Mouse (Mus musculus) neural tube, embryonic 12.5 days (tissue): ENCODE measurements around the gene C130050O18Rik. TPM values are rescaled to one million over a fixed set of nuclear protein-coding genes. Genes with fewer than 3 reads are reported as not detected.

Source experiments
- ATAC-seq: fragments of 200-750 bp; cut with Nextera tagmentation; 2 replicates; pipeline ENCODE4 v1.8.0; 2017; ENCODE audit warnings: low read depth, mild to moderate bottlenecking, moderate TSS enrichment, moderate library complexity; ENCODE audit not compliant: low FRiP score
- H3K27ac ChIP-seq: fragments of 300-500 bp; sonication (generic); 2 replicates; pipeline ENCODE4 v1.5.1; 2016
- H3K27me3 ChIP-seq: fragments of 300-500 bp; sonication (generic); replicated peaks from 2 replicates; pipeline ENCODE4 v1.6.1; 2016; ENCODE audit warnings: mild to moderate bottlenecking
- H3K36me3 ChIP-seq: fragments of 300-500 bp; sonication (generic); 2 replicates; pipeline ENCODE4 v1.6.1; 2016; ENCODE audit warnings: mild to moderate bottlenecking
- H3K4me1 ChIP-seq: fragments of 300-500 bp; sonication (generic); 2 replicates; pipeline ENCODE4 v1.6.1; 2016
- H3K4me2 ChIP-seq: fragments of 300-500 bp; sonication (generic); replicated peaks from 2 replicates; pipeline ENCODE4 v1.6.1; 2016; ENCODE audit warnings: mild to moderate bottlenecking
- H3K4me3 ChIP-seq: fragments of 300-500 bp; sonication (generic); 2 replicates; pipeline ENCODE4 v1.5.1; 2016
- H3K9ac ChIP-seq: fragments of 300-500 bp; sonication (generic); 2 replicates; pipeline ENCODE4 v1.6.1; 2016; ENCODE audit warnings: mild to moderate bottlenecking
- H3K9me3 ChIP-seq: fragments of 300-500 bp; sonication (generic); 2 replicates; pipeline ENCODE4 v1.6.1; 2016; ENCODE audit warnings: mild to moderate bottlenecking
- WGBS: fragments of 180-500 bp; shearing (Covaris S2); methylation state at CpG from one replicate; pipeline ENCODE4 v1.1.7; 2016; 5-methylcytosine and 5-hydroxymethylcytosine counted together
- polyA plus RNA-seq: library from polyadenylated mRNA; unstranded; fragments of >200 nt; fragmentation: Nextera tagmentation; extraction: Ambion mirVana; gene quantifications from 2 replicates; pipeline ENCODE4 v1.2.1, GENCODE M21; 2016

Gene C130050O18Rik
- polyA plus RNA-seq, 1 experiment from 2014 or later, result 0.33 TPM

DNA sequence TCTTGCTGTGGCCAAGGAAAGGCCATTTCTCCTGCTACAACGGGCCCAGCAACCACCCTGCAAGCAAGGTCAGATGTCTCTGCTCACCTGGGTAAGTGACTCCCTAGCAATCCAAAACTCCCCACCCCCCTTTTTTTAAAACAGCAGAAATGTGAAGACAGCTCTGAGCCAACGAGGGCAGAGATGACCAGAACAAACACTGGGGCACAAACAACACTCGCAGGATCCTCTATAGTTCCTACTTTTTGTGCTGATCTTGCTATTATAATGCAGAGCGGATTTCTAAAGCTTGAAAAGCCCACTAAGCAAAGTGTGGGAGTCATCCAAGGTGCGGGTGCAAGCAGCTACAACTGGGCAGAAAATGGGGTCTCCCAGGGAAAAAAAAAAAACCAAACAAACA lies 34.0 kb upstream of the C130050O18Rik start:
- 67% methylated on average over 5 of the region's 5 CpGs for WGBS
- peaks cover 20% of the 10 kb centered on the region for H3K4me1 ChIP-seq
- H3K27me3 ChIP-seq, result no peaks in the 10 kb centered on the region
- no peak for ATAC-seq
- H3K9ac ChIP-seq, result peak overlapping the region; percentile 81; the same call in 1 of the 2 replicates
- no peak overlapping the region for H3K27ac ChIP-seq
- no peaks in the 10 kb centered on the region for H3K36me3 ChIP-seq
- H3K4me3 ChIP-seq, result no peak overlapping the region
- H3K9me3 ChIP-seq, result no peaks in the 10 kb centered on the region
- peak overlapping the region; percentile 68 for H3K4me2 ChIP-seq

DNA sequence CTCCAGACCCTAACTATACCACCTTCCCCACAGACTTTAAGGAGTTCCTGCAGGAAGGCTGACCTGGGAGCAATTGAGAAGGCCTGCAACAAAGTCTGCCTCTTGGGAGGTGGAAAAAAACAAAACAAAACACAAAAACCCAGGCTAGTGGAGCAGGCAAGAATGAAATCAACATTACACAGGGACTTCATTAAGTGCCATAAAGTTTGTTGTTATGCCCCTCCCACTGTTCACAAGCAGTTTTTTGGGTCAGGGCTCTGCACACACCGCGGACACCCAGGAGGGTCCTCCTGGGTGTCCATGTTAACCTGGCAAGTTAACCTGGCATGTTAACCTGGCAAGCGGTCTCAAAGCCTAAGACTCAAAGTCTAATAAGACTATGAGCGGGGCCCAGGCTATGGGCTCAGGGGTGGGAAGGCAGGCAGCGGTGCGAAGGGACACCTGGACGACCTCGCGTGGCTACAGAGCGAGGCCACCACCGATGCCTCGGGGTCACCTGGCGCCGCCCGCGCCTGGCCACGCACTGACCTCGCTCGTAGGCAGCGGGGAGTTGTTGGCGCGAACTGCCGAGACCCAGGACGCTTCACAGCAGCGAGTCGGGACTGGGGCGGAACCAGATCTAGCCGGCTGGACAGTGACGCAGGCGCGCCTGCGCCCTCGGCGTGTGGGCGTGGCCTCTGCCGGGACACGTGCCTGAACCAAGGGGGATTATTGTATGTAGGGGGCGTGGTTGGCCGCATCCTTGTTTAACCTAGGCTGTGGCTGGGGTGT lies 33.3 kb upstream of the C130050O18Rik start:
- 1% methylated on average over 39 of the region's 39 CpGs for WGBS
- no peak overlapping the region for H3K27ac ChIP-seq
- no peaks in the 10 kb centered on the region for H3K36me3 ChIP-seq
- H3K4me2 ChIP-seq, result peak overlapping the region; percentile 68
- no peaks in the 10 kb centered on the region for H3K27me3 ChIP-seq
- no peaks in the 10 kb centered on the region for H3K9me3 ChIP-seq
- peak; percentile 93 for ATAC-seq
- H3K4me3 ChIP-seq, result peak overlapping the region; percentile 52
- peak overlapping the region; percentile 81 for H3K9ac ChIP-seq
- peaks cover 20% of the 10 kb centered on the region for H3K4me1 ChIP-seq

DNA sequence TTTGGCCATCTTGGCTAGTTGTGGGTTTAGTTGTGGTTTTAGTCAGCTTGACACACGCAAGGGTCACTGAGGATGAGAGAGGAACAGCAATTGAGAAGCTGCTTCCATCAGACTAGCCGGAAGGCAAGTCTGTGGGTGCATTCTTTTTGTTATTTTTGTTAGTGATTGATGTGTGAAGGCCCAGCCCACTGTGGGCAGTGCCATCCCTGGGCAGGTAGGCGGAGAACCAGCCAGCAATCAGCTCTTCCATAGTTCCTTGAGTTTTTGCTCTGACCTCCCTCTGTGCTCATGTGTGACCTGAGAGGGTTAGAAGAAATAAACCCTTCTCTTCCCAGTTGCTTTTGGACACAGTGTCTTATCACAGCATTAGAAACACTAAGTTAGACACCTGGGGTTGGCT lies 32.0 kb upstream of the C130050O18Rik start:
- Histone ChIP-seq H3K4me2 (no peak overlapping the region), H3K27ac (no peak overlapping the region), H3K4me3 (no peak overlapping the region), H3K36me3 (no peaks in the 10 kb centered on the region), H3K27me3 (no peaks in the 10 kb centered on the region), H3K9me3 (no peaks in the 10 kb centered on the region), H3K9ac (no peak overlapping the region), H3K4me1 (peaks cover 25% of the 10 kb centered on the region)
- ATAC-seq, result no peak
- WGBS, result 83% methylated on average over 3 of the region's 3 CpGs

DNA sequence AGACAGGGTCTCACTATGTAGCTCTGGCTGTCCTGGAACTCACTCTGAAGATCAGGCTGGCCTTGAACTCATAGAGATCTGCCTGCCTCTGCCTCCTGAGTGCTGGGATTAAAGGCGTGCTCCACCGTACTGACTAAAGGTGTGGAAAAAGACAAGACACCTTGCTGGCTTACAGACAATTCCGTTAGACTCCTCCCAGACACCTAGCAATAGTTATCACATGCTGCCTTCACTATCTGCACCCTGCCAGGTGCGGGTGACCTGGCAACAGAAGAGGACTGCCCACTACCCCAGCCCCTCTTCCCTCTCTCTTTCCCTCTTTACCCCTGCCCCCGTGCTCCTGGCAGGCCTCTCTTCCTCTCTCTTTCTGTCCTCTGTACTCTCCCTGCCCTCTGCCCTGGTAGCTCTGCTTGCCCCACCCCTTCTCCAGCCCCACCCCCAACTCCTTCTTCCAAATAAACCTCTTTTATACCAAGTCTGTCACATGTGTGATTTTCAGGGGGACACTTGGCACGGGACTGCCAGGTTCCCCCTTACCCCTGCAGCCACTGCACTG lies 31.1 kb upstream of the C130050O18Rik start:
- Histone ChIP-seq H3K27ac (no peak overlapping the region), H3K27me3 (no peaks in the 10 kb centered on the region), H3K4me2 (no peak overlapping the region), H3K4me3 (no peak overlapping the region), H3K9me3 (no peaks in the 10 kb centered on the region), H3K9ac (no peak overlapping the region), H3K36me3 (no peaks in the 10 kb centered on the region), H3K4me1 (peaks cover 29% of the 10 kb centered on the region)
- WGBS, result 76% methylated on average over 6 of the region's 6 CpGs
- ATAC-seq, result no peak

DNA sequence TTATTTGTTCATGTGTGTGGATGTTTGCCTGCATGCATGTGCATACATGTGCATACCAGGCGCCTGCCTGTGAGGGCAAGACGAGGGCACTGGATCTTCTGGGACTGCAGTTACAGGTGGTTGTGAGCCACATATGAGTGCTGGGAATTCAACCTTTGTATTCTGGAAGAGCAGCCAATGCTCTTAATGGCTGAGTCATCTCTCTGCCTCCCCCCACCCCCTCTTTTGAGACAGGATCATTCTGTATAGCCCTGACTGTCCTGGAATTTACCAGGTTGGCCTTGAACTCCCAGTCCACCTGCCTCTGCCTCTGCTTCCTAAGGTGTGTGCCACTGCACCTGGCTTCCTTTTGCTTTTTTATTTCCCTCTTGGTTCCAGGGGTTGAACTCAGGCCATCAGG lies 30.2 kb upstream of the C130050O18Rik start:
- H3K4me2 ChIP-seq, result no peak overlapping the region
- WGBS, result 90% methylated on average over 2 of the region's 2 CpGs
- H3K4me1 ChIP-seq, result peaks cover 34% of the 10 kb centered on the region
- no peak overlapping the region for H3K4me3 ChIP-seq
- H3K9me3 ChIP-seq, result no peaks in the 10 kb centered on the region
- no peak overlapping the region for H3K9ac ChIP-seq
- H3K27ac ChIP-seq, result no peak overlapping the region
- H3K36me3 ChIP-seq, result no peaks in the 10 kb centered on the region
- ATAC-seq, result no peak
- H3K27me3 ChIP-seq, result no peaks in the 10 kb centered on the region

DNA sequence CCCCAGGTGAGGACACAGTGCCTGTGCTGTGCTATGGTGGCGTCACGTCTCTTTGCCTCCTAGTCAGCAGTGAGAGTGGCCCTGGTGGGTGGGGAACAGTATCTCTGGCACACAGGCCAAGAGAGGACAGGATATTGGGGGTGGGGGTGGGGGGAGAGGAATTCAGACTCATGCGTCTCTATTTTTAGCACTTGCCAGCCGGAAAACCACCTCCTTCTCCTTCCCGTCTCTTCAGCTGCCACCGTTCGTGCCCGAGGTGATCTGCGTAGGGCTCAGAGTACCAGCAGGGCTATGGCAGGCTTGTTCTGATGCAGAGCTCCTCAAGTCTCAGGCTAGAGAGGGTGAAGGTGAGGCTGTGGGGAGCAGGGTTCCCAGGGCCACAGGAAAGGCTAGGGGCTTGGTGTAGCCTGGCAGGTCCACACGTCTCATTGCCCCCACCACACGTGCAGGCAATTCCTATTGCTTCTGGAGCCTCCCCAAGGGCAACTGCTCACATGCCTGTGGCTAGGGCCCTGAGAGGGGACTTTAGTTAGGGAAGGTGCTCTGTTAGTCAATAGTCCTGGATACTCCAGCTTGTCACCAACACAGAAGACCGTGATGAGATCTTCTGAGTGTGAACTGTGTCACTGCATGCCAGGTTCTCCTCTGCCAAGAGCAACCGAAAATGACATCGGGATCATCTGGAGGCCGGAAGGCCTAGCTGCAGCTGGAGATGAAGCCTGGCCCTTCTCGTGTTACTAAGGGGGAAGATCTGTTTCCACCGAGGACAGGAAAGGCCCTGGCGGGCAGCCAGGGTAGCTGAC lies 27.4 kb upstream of the C130050O18Rik start, which contains the start of gene Gpr146:
Gpr146 (plus strand) TSS at position 230 of the 803 bp plus-strand sequence.
- Histone ChIP-seq H3K4me3 (no peak within 1 kb of the TSS), H3K36me3 (no peaks in the 10 kb centered on the region), H3K4me1 (peaks cover 26% of the 10 kb centered on the region), H3K9ac (no peak within 1 kb of the TSS), H3K4me2 (no peak within 1 kb of the TSS; the same call in 1 of the 2 replicates), H3K9me3 (no peaks in the 10 kb centered on the region), H3K27me3 (no peaks in the 10 kb centered on the region), H3K27ac (no peak within 1 kb of the TSS)
- no peak for ATAC-seq
- WGBS, result 79% methylated on average over 18 of the region's 18 CpGs

DNA sequence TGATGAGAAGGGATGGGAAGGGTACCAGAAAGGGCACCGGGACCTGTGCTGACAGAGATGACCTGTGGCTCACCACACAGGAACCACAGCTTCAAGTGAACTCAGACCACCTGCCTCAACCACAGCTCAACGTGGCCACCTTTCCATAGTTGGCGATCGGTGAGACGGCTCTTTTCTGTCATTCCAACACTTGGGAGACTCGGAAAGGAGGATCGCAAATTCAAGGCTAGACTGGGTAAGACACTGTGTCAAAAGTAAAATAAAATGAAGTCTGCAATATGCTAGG lies 26.9 kb upstream of the C130050O18Rik start:
- H3K4me2 ChIP-seq, result no peak overlapping the region
- H3K27me3 ChIP-seq, result no peaks in the 10 kb centered on the region
- no peak overlapping the region for H3K4me3 ChIP-seq
- H3K9ac ChIP-seq, result no peak overlapping the region
- no peaks in the 10 kb centered on the region for H3K36me3 ChIP-seq
- ATAC-seq, result no peak
- 95% methylated on average over 7 of the region's 7 CpGs for WGBS
- H3K9me3 ChIP-seq, result no peaks in the 10 kb centered on the region
- H3K27ac ChIP-seq, result no peak overlapping the region
- H3K4me1 ChIP-seq, result peaks cover 30% of the 10 kb centered on the region

DNA sequence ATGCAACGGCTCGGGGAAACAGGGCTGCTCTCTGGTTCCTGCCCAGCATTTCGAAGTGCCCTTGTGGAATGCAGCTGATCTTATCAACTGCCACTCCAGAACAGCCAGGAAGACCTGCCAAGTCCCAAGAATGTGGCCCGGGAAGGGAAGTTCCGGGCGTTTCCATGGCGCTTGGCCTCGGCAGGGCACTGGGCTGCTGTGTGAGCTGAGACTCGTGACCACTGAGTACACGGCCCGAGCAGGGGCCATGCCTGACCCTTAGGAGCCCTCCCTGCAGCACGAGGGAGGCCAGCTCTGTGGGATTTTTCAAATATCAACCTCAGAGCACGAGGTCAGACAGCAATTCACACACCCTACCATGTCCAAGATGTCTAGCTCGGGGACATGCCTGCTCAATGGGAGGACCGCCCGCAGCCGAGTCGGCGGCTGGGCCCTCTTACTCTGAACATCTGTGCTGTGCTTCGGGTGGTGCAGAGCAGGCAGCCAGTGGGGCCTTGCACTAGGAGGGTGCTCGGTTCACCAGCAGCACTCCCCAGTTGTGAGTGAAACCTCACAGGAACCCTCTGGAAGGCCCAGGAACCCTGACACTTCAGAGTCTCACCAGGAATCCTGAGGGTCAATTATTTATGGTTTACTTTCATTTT lies 26.0 kb upstream of the C130050O18Rik start:
- no peak overlapping the region for H3K4me2 ChIP-seq
- H3K4me1 ChIP-seq, result peaks cover 32% of the 10 kb centered on the region
- WGBS, result 62% methylated on average over 21 of the region's 21 CpGs
- H3K4me3 ChIP-seq, result no peak overlapping the region
- H3K9ac ChIP-seq, result 0 out of 2 replicates have a peak overlapping the region, but pooled peaks have one; percentile 13
- H3K9me3 ChIP-seq, result no peaks in the 10 kb centered on the region
- H3K36me3 ChIP-seq, result no peaks in the 10 kb centered on the region
- no peaks in the 10 kb centered on the region for H3K27me3 ChIP-seq
- no peak for ATAC-seq
- H3K27ac ChIP-seq, result no peak overlapping the region

DNA sequence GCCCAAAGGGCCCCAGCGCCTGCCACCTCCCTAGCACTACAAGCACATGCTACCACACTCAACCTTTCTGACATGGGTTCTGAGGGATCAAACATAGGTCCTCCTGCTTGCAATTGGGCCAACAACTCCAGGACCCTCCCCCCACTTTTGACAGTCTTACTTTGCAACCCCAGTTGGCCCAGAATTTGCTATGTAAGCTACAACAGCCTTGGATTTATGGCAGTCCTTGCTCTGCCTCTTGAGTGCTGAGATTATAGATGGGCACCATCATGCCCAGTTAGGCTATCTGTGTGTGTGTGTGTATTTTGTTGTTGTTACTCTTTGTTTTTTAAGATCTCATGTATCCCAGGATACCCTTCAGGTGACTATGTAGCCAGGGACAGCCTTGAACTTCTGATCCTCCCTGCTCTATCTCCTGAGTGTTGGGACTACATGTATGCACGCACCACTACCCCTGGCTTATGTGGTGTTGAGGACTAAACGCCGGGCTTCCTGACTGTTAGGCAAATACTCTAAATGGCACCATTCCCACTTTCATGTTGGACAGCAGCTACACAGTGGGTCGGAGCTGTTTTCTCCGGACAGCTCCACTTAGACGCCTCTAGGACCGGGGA lies 25.2 kb upstream of the C130050O18Rik start:
- H3K27me3 ChIP-seq, result no peaks in the 10 kb centered on the region
- H3K4me3 ChIP-seq, result peak overlapping the region; percentile 63
- peak overlapping the region; percentile 95 for H3K4me2 ChIP-seq
- H3K27ac ChIP-seq, result no peak overlapping the region
- no peaks in the 10 kb centered on the region for H3K36me3 ChIP-seq
- H3K4me1 ChIP-seq, result peaks cover 38% of the 10 kb centered on the region
- WGBS, result 27% methylated on average over 8 of the region's 8 CpGs
- ATAC-seq, result peak; percentile 23
- no peaks in the 10 kb centered on the region for H3K9me3 ChIP-seq
- H3K9ac ChIP-seq, result peak overlapping the region; percentile 75; the same call in 1 of the 2 replicates

DNA sequence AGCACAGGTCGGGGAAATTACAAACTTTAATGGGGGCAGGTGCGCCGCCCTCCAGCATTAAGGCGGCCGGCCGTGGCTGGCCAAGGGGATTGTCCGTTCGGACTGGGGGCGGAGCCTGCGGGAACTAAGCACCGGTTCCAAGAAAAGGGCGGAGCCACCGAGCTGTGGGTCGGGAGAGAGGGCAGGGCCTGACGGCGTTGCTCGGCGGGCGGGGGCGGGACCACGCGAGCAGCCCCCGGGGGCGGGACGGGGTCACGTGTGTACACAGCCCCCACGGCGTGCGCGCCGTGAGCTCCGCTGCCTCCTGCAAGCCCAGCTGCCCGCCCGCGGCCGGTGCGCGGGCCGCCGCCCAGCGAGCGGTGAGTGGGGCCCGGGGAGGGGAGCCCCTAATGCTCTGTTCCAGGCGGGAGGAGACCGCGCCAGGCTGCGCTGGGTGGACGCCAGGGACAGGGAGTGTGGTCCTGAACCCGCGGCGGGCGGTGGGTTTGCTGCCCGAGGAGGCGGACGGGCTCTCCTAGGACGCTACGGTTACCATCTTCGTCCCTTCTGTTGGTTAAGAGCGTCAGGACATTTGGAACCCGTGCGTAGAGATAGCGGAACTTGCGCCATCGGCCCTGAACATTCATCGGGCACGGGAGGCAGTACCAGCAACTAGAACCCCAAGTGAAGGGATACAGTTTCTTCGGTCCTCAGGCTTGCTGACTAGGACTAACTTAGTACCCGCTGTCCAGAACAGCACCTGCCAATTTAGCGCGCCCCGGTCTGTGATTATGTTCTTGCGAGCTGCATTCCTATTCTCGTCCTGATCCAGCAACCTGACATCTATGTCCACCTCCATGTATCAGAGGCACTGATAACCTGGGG lies 24.5 kb upstream of the C130050O18Rik start:
- H3K4me1 ChIP-seq, result peaks cover 38% of the 10 kb centered on the region
- WGBS, result 2% methylated on average over 73 of the region's 73 CpGs
- peak; percentile 65 for ATAC-seq

More for the DNA sequence above, 24.5 kb upstream of the C130050O18Rik start:
- Histone ChIP-seq H3K4me3 (peak overlapping the region; percentile 63), H3K4me2 (peak overlapping the region; percentile 95), H3K9me3 (no peaks in the 10 kb centered on the region), H3K36me3 (no peaks in the 10 kb centered on the region), H3K27ac (no peak overlapping the region), H3K9ac (peak overlapping the region; percentile 75), H3K27me3 (no peaks in the 10 kb centered on the region)
